Mouse (Mus musculus): ENCODE data around the gene Neurl3.

DNA sequence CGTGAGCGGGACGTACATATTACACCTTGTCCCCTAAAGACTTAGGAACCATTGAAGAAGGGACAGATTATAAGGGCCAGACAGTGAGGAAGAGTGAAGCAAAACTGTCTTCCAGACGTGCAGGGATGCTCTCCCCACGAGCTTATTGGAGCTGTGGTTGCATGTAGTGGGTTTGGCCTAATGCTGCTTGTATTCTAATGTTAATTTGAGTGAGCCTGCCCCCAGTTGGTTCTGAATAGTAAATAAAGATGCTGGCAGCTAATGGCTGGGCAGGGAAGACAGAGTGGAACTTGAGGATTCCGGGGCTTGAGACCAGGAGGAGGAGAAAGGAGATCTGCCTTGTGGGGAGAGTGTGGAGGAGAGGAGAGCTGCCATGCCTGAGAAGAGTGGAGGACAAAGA lies 27.8 kb downstream of the Neurl3 start:
- TF ChIP-seq CTCF (IDR thresholded peaks at IDR 0.05; ENCODE audit: borderline replicate concordance, insufficient read depth, low read length) (no peak), POLR2A (IDR thresholded peaks at IDR 0.05; ENCODE audit: low read depth, low read length) (no peak)
